ENCODE assay signal across 28 mouse cellular contexts in genomic region chr1:187888142-187888541, GRCm38 (mm10).
DNase-seq lines count a peak whose midpoint lies in the region; ATAC-seq and TF ChIP-seq lines count a peak whose summit lies in the region.
"Had no signal": no experiment of that assay in that cellular context is flagged by ENCODE, and none has a peak within 500 bp of the region (broad histone marks: within the 10 kb centered on the region; RNA-seq: fewer than 3 reads in every experiment).

No protein-coding gene starts in this region.

- DNase-seq in cerebellum, postnatal 14 days, result peak; percentile 32 to 48
- DNase-seq in cerebellum, adult 18-20 months, result no peak
- DNase-seq in forebrain, embryonic 14.5 days (ENCODE audit: low spot score), result peak; percentile 15
- peak; percentile 41 for DNase-seq in heart, postnatal 0 days (ENCODE audit: low spot score)
- no peak for DNase-seq in heart, adult 9 months (ENCODE audit: low spot score in 2 of 2)
- peak; percentile 48 for DNase-seq in brain, embryonic 14.5 days (ENCODE audit: low read depth)
- DNase-seq: adrenal gland, postnatal 10 days; adrenal gland, postnatal 36 days; B cell, adult 2 months; cerebellum, adult 11 months; cerebellum, adult 8-10 months; cerebellum, postnatal 36 days; embryo, embryonic 11 days; gastrocnemius, postnatal 25 days; kidney, adult 11 months; kidney, adult 8-10 months had no signal

- 30% methylated on average over 8 of the region's 8 CpGs for WGBS in forebrain, embryonic 14.5 days
- WGBS in forebrain, embryonic 12.5 days, result 42% methylated on average over 8 of the region's 8 CpGs
- WGBS in heart, postnatal 0 days, result 48% methylated on average over 8 of the region's 8 CpGs

- no peak for TF ChIP-seq EP300 in heart, postnatal 0 days (IDR thresholded peaks at IDR 0.05; ENCODE audit: low read depth)

- TF ChIP-seq POLR2A in brain, embryonic 14.5 days (IDR thresholded peaks at IDR 0.05; ENCODE audit: borderline replicate concordance, extremely low read depth, insufficient read depth, insufficient read length, poor library complexity, severe bottlenecking), result no peak

- H3K4me1 ChIP-seq in forebrain, embryonic 14.5 days (ENCODE audit: control insufficient read depth, insufficient read depth, low read length), result no peaks in the 10 kb centered on the region
- peaks cover 5% of the 10 kb centered on the region; the same call in 1 of the 2 replicates for H3K4me1 ChIP-seq in forebrain, embryonic 12.5 days
- peaks cover 6% of the 10 kb centered on the region for H3K4me1 ChIP-seq in heart, postnatal 0 days (ENCODE audit: control insufficient read depth, insufficient read depth)
- H3K4me1 ChIP-seq: embryonic facial prominence, embryonic 15.5 days; hindbrain, embryonic 13.5 days; intestine, embryonic 15.5 days had no signal

- ATAC-seq in forebrain, embryonic 14.5 days, result no peak
- ATAC-seq in forebrain, embryonic 12.5 days (ENCODE audit: low FRiP score), result no peak
- no peak for ATAC-seq in heart, postnatal 0 days (ENCODE audit: insufficient read depth, low read depth)
- ATAC-seq: forebrain, embryonic 13.5 days; hindbrain, embryonic 16.5 days; intestine, embryonic 15.5 days had no signal

- H3K9ac ChIP-seq in forebrain, embryonic 14.5 days (ENCODE audit: low read length), result no peak overlapping the region
- H3K9ac ChIP-seq in forebrain, embryonic 12.5 days, result no peak overlapping the region
- H3K9ac ChIP-seq in heart, postnatal 0 days (replicated peaks; ENCODE audit: low read depth, low read length), result no peak overlapping the region
- H3K9ac ChIP-seq: embryonic facial prominence, embryonic 15.5 days; forebrain, embryonic 13.5 days; heart, embryonic 12.5 days; hindbrain, embryonic 13.5 days; intestine, embryonic 15.5 days had no signal

- no peaks in the 10 kb centered on the region for H3K9me3 ChIP-seq in forebrain, embryonic 14.5 days (replicated peaks; ENCODE audit: control insufficient read depth, low read length)
- no peaks in the 10 kb centered on the region for H3K9me3 ChIP-seq in forebrain, embryonic 12.5 days
- H3K9me3 ChIP-seq in heart, postnatal 0 days (replicated peaks; ENCODE audit: control insufficient read depth, low read length), result no peaks in the 10 kb centered on the region
- H3K9me3 ChIP-seq: embryonic facial prominence, embryonic 15.5 days; forebrain, embryonic 13.5 days; heart, embryonic 12.5 days; hindbrain, embryonic 10.5 days; hindbrain, embryonic 13.5 days; intestine, embryonic 15.5 days had no signal

- H3K4me2 ChIP-seq in forebrain, embryonic 14.5 days (ENCODE audit: low read length), result no peak overlapping the region
- no peak overlapping the region for H3K4me2 ChIP-seq in forebrain, embryonic 12.5 days
- no peak overlapping the region for H3K4me2 ChIP-seq in heart, postnatal 0 days (ENCODE audit: low read depth, low read length)
- H3K4me2 ChIP-seq: embryonic facial prominence, embryonic 15.5 days; forebrain, embryonic 13.5 days; heart, embryonic 12.5 days; hindbrain, embryonic 13.5 days; intestine, embryonic 15.5 days had no signal

- no peaks in the 10 kb centered on the region for H3K27me3 ChIP-seq in forebrain, embryonic 14.5 days (replicated peaks; ENCODE audit: control insufficient read depth, insufficient read depth, low read length)
- no peaks in the 10 kb centered on the region for H3K27me3 ChIP-seq in forebrain, embryonic 12.5 days
- H3K27me3 ChIP-seq in heart, postnatal 0 days (ENCODE audit: control insufficient read depth, insufficient read depth, low read length), result no peaks in the 10 kb centered on the region
- H3K27me3 ChIP-seq: CH12.LX; embryonic facial prominence, embryonic 15.5 days; heart, embryonic 12.5 days; hindbrain, embryonic 13.5 days; intestine, embryonic 15.5 days; Patski had no signal

- no peak overlapping the region for H3K4me3 ChIP-seq in forebrain, embryonic 14.5 days (ENCODE audit: low read depth, low read length)
- H3K4me3 ChIP-seq in forebrain, embryonic 12.5 days (replicated peaks), result no peak overlapping the region
- H3K4me3 ChIP-seq in heart, postnatal 0 days (ENCODE audit: low read depth, low read length), result no peak overlapping the region
- H3K4me3 ChIP-seq: embryonic facial prominence, embryonic 15.5 days; forebrain, embryonic 13.5 days; heart, adult 2 months; heart, embryonic 12.5 days; hindbrain, embryonic 10.5 days; hindbrain, embryonic 13.5 days; intestine, embryonic 15.5 days had no signal

- H3K36me3 ChIP-seq in forebrain, embryonic 14.5 days (ENCODE audit: control insufficient read depth, insufficient read depth, low read length), result no peaks in the 10 kb centered on the region
- H3K36me3 ChIP-seq in forebrain, embryonic 12.5 days (replicated peaks), result no peaks in the 10 kb centered on the region
- no peaks in the 10 kb centered on the region for H3K36me3 ChIP-seq in heart, postnatal 0 days (replicated peaks; ENCODE audit: control insufficient read depth, insufficient read depth, low read length)
- H3K36me3 ChIP-seq: embryonic facial prominence, embryonic 15.5 days; G1E; heart, embryonic 12.5 days; hindbrain, embryonic 10.5 days; hindbrain, embryonic 13.5 days; intestine, embryonic 15.5 days had no signal

- H3K27ac ChIP-seq in forebrain, embryonic 14.5 days (ENCODE audit: low read depth, low read length), result no peak overlapping the region
- H3K27ac ChIP-seq in forebrain, embryonic 12.5 days, result no peak overlapping the region
- H3K27ac ChIP-seq in heart, postnatal 0 days (ENCODE audit: low read depth), result no peak overlapping the region
- H3K27ac ChIP-seq: embryonic facial prominence, embryonic 15.5 days; forebrain, embryonic 13.5 days; heart, adult 2 months; hindbrain, embryonic 10.5 days; hindbrain, embryonic 13.5 days; intestine, embryonic 15.5 days had no signal

- no peak for TF ChIP-seq CTCF in heart, postnatal 0 days (IDR thresholded peaks at IDR 0.05; ENCODE audit: low read depth)
- no peak for TF ChIP-seq CTCF in brain, embryonic 14.5 days (IDR thresholded peaks at IDR 0.05; ENCODE audit: borderline replicate concordance, extremely low read depth, insufficient read depth, insufficient read length)

Comparison
In these comparisons a context has a peak if more than half of its experiments do, and no peak if none do; other contexts are left out.
1. DNase-seq: peak in cerebellum, postnatal 14 days (2 of 2), forebrain, embryonic 14.5 days (single experiment), heart, postnatal 0 days (single experiment) and brain, embryonic 14.5 days (single experiment); none in cerebellum, adult 18-20 months (0 of 2) and heart, adult 9 months (0 of 2).